Mouse (Mus musculus): ENCODE data around the gene Fam169a.
A peak's percentile ranks its signal among the peaks of the same experiment; 100 is the strongest.
"Not testable (repeated sequence)": the region's sequence is repeated elsewhere in the genome, so short reads cannot be mapped to it uniquely, and the experiment has no call there.

The Fam169a gene

DNA sequence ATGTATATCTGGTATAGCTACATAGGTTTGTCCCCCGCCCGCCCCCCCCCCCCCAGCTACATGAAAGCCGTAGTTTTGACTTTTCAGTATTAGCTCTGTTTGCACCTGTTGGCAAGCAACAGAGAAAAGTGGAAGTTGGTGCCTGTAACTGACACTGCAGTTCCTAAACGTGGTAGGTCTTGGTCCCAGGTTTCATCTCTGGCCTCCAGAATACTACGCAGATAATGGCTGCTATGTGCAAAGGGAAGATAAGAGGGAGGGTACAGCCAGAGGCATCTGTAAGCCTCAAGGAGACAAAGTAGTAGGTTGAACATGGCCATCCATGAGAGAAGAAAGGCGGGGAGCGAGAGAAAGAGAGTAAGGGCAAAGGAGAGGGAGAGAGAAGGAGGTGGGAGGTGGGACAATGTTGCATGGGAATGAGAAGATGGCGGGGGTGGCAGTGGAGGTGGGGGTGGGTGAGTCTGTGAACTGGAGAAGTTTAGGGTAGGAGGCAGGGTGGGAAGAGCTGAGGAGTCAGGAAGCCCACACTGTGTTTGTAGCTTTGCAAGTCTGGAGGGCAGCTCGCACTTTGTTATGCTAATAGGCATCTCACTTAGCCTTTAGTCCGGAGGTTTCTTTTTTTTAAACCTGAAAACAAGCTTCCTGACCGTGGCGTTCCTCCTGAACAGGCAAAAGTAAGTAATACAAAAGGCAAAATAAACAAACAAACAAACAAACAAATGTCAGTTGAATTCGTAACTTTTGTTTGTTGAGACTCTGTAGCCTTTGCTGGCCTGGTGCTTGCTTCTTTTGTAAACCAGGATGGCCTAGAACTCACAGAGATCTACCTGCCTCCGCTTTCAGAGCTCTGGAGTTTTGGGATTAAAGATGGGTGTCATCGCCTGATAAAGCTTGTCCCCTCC is at the start of gene Fam169a:
Gene Fam169a, plus strand, starts transcription at position 638 of the 902 bp plus-strand sequence.
- DNase-seq (ENCODE audit: low spot score), result no peak

GRCm38 (mm10) chr13:97017711-97018110 is 49.4 kb upstream of the Fam169a start:
- DNase-seq (ENCODE audit: low spot score), result no peak

DNA sequence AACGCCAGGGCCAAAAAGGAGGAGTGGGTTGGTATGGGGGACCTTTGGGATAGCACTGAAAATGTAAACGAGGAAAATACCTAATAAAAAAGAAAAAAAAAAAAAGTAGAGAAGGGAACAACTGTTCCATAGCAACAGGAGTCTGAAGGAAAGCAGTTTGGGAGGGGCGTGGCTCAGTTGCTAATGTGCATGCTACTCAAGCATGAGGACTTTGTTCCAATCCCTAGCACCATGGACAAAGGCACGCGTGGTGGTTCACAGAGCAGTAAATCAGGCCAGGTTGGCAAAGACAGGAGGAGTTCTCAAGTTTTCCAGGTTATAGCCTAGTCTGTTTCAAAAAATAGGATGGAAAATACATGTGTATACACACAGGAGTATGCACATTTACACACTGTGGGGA is 47.0 kb upstream of the Fam169a start:
- DNase-seq (ENCODE audit: low spot score), result no peak

GRCm38 (mm10) chr13:97021906-97022305 is 45.2 kb upstream of the Fam169a start:
- DNase-seq (ENCODE audit: low spot score), result no peak

DNA sequence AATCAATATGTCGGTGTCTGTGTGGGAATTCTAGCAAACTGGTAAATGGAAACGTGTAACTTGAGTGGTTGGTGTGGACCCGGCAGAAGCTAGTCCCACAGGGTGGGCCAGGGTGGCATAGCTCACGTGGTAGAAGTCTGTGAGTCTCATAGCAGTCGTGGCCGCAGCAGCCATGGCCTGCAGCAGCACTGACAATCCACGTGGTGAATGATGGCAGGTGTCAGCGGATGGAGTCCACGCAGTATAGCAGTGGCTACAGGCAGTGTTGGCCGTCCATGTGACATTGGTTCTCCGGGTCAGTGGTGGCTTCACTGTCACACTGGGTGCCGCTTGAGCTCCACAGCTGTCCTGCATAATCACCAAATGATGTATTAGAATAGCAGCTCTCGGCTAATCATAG is 37.0 kb upstream of the Fam169a start:
- no peak for DNase-seq (ENCODE audit: low spot score)

DNA sequence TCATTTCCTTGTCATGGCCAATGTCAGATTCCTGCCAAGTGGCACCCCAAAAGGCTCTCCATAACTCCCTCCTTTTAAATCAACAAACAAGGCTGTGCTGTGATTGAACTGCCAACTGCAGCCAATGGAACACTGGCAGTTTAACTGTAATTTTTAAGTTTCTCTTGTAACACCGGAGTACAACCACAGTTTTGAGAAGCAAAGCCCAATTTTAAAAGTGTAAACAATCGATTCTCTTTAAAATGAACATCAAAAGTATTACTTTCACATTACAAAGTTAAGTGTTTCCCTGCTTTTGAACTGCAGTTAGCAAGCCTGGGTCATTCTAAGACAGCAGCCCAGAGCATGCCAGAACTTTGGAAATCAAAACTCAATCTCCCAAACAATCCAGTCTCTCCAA is 32.8 kb upstream of the Fam169a start, which contains the start of gene 1700029F12Rik:
Gene 1700029F12Rik, minus strand, starts transcription at position 101 of the 400 bp plus-strand sequence.
- DNase-seq (ENCODE audit: low spot score), result no peak

GRCm38 (mm10) chr13:97051158-97051557 is 15.9 kb upstream of the Fam169a start:
- no peak for DNase-seq (ENCODE audit: low spot score)

GRCm38 (mm10) chr13:97052667-97053066 is 14.4 kb upstream of the Fam169a start:
- DNase-seq (ENCODE audit: low spot score), result peak; percentile 38

- DNase-seq (ENCODE audit: low spot score), result no peak
Observed at GRCm38 (mm10) chr13:97053844-97054243, 13.2 kb upstream of the Fam169a start.

- DNase-seq (ENCODE audit: low spot score), result no peak
Observed at GRCm38 (mm10) chr13:97057817-97058216, 9.3 kb upstream of the Fam169a start.

DNA sequence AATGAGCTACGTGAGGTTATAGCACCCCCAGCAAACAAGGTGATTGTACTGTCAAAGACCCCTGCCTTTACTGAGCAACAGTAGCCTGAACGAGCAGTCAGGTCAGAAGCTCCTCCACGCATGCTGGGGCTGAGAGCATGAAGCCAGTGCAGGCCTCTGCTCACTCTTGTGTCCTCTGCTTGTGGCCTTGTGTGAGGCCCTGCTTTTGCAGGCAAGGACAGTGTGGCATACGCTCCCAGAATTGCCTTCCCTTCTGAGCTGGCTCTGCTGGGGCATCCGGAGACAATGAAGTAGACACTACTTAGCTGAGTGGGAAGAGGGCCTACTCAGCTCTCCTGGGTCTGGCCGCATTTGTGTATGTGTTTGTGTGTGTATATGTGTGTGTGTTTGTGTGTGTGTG is 7.3 kb upstream of the Fam169a start:
- DNase-seq (ENCODE audit: low spot score), result no peak

GRCm38 (mm10) chr13:97060331-97060730 is 6.8 kb upstream of the Fam169a start:
- no peak for DNase-seq (ENCODE audit: low spot score)

DNA sequence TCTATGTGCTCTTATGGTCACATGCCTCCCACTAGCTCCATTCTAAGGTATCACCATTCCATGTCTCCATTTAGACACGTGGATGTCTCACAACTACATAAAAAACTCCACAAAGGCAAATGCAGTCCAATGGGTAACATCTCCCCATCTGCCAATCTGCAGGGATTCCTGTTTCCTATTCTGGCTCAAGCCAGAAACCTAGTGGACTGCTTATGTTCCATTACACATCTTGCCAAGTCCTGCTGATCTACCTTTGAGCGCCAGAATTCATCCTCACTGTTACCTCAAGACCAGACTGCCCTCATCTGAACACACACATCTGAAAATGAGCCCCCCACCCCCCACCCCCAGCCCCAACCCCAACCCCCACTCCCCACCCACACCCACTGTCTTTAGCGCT is 4.9 kb upstream of the Fam169a start:
- no peak for DNase-seq (ENCODE audit: low spot score)

- DNase-seq (ENCODE audit: low spot score), result no peak
Observed at GRCm38 (mm10) chr13:97063431-97063830, 3.7 kb upstream of the Fam169a start.

DNA sequence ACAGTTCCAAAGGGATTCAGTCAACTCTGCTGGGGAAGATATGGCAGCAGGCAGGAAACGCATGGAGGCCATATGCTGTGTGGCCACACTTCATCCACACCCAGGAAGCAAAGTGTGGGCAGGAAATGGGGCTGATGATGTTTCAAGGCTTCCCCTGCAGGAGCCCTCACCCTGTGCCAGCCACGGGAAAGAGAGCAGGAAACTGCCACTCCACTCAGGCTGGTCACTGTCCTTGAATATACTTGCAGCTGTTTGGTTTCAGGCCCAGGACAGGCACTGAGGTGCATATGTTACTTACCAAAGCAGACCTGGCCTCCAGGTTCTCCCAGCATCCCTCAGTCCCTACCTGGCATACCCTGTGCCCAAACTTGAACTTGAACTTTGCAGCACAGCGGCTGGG is 2.7 kb upstream of the Fam169a start:
- no peak for DNase-seq (ENCODE audit: low spot score)

DNA sequence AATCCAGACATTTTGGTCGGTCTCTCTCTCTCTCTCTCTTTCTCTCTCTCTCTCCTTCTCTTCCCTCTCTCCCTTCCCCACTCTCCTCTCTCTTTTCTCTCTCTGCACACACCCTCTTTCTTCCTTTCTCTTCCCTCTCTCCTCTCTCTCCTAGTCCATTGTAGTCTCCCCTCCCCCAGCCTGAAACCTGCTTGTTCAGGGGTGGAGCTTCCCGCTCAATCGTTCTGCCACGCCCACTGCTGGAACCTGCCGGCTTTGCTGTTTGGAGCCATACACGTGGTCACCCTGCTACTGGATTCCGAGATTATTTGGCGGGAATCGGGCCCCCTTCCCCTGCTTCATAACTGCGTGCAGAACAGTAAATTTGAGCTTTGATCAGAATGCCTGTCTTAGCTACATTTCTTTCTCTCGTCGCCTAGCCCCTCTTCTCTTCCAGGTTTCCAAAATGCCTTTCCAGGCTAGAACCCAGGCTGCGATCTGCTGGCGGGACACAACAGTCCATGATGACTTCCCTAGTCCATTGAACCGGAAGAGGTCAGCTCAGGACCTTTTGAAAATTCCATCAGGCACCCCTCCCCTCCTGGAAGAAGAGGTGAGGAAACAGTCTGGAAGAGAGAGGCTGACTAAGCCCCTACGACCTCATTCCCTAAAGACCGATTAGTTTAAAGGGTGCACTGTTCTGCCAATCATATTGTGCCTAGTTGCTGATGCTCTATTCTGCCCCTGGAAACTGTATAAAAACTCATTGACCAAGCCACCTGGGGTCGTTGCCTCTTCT is 2.1 kb upstream of the Fam169a start:
- DNase-seq (ENCODE audit: low spot score), result not testable (repeated sequence)

GRCm38 (mm10) chr13:97067691-97068090 is 605 bp downstream of the Fam169a start:
- no peak for DNase-seq (ENCODE audit: low spot score)

DNA sequence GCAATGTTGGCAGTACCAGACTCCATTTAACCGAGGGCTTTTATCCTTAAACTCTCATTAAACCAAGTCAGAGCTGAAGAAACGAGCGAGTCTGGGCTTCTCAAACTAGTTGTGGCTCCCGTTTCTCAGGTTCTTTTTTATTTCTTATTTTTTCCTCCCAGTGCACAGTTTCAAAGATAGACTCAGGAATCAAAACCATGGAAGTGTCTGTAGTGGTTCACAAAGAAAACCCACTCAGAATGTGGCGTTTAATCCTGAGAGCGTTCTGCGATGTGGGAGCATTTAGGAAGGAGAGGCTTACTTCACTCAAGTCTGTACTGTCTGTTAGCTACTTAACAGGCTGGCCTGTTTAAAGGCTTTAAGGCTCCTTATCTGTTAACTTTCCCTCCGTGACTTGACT is 1.1 kb downstream of the Fam169a start:
- no peak for DNase-seq (ENCODE audit: low spot score)

- no peak for DNase-seq (ENCODE audit: low spot score)
Observed at GRCm38 (mm10) chr13:97070931-97071625, 4.0 kb downstream of the Fam169a start.

DNA sequence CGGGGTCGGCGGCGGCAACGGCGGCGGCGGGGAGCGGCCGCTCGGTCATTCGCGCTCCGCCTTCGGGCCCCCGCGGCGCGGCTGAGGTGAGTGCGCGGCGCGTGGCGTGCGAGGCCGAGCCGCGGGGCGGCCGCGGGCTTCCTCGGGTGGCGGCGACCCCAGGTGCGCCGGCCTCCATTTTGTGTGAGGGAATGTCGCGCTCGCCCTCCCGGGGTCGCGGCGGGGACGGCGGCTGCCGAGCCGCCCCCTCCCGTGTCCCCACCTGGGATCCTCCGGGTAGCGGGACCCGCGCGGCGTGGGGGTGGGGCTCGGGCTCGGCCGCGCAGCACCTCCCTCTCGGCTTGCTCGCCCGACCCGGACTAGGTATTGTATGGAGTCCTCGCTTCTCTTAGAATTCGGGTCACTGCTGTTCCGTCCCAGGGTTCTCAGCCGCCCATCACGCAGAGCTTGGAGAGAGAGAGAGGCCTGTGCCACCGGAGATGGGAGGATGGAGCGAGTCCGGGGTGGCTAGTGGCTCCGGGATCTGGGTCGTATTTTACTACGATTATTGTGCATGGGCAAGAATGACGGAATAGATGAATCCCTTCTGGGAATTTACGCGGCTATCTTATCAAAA is 4.6 kb downstream of the Fam169a start:
- DNase-seq (ENCODE audit: low spot score), result no peak

DNA sequence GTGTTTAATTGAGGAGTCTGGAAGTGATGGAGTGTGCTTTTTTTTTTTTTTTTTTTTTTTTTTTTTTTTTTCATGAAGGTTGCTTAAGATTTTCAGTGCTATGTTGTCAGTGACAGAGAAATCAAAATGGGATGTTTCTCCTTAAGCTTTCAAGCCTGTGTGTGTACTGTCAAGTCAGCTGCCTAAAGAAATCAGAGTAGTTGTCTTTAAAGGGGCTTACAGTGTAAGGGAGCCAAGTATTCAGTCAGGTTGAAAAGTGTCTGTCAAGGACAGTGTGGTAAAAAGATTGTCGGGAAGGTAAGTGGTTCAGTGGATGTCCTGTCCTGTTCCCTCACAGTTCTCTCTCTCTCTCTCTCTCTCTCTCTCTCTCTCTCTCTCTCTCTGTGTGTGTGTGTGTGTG is 6.4 kb downstream of the Fam169a start:
- DNase-seq (ENCODE audit: low spot score), result no peak

DNA sequence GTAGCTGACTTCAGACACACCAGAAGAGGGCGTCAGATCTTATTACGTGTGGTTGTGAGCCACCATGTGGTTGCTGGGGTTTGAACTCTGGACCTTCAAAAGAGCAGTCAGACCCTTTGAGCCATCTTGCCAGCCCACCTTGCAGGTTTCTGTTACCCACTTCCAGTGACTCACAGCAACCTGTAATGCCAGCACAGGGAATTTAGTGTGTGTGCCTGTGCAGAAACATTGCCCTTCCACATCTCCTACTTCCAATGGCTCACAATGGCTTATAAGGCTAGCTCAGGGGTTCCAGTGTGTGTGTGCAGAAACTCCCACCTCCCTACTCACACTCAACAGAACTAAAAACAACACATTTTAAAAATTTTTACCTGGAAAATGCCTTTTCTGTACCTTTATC is 10.5 kb downstream of the Fam169a start:
- DNase-seq (ENCODE audit: low spot score), result no peak
